ENCODE assay signal across 8 mouse cellular contexts in genomic region chr13:54055448-54055861, GRCm38 (mm10). TPM values are rescaled to one million over a fixed set of nuclear protein-coding genes. Genes with fewer than 3 reads are reported as not detected.
DNase-seq lines count a peak whose midpoint lies in the region; ATAC-seq lines count a peak whose summit lies in the region.

Gene Drd1 (minus strand): TSS chr13:54055705.

- H3K4me1 ChIP-seq in embryonic facial prominence, embryonic 12.5 days = peaks cover 7% of the 10 kb centered on the region; the same call in 1 of the 2 replicates
- H3K4me1 ChIP-seq in heart, embryonic 11.5 days (ENCODE audit: control insufficient read depth, insufficient read depth, low read length) = 0 out of 2 replicates have a peak, but pooled peaks cover 3% of the 10 kb centered on the region
- H3K4me1 ChIP-seq in liver, embryonic 11.5 days (replicated peaks; ENCODE audit: control insufficient read depth, insufficient read depth, low read length) = no peaks in the 10 kb centered on the region
- 0 out of 2 replicates have a peak, but pooled peaks cover 5% of the 10 kb centered on the region for H3K4me1 ChIP-seq in stomach, embryonic 14.5 days (ENCODE audit: control insufficient read depth, insufficient read depth, low read length)

- H3K27me3 ChIP-seq in embryonic facial prominence, embryonic 12.5 days = peaks cover 36% of the 10 kb centered on the region
- peaks cover 28% of the 10 kb centered on the region for H3K27me3 ChIP-seq in heart, embryonic 11.5 days (ENCODE audit: control insufficient read depth, insufficient read depth, low read length)
- peaks cover 36% of the 10 kb centered on the region for H3K27me3 ChIP-seq in liver, embryonic 11.5 days (replicated peaks; ENCODE audit: control insufficient read depth, insufficient read depth, low read length)
- peaks cover 20% of the 10 kb centered on the region for H3K27me3 ChIP-seq in stomach, embryonic 14.5 days (ENCODE audit: control insufficient read depth, insufficient read depth, low read length)

- H3K4me2 ChIP-seq in embryonic facial prominence, embryonic 12.5 days (replicated peaks) = peak within 1 kb of the TSS; percentile 89
- peak within 1 kb of the TSS; percentile 99 for H3K4me2 ChIP-seq in heart, embryonic 11.5 days
- peak within 1 kb of the TSS; percentile 82 for H3K4me2 ChIP-seq in liver, embryonic 11.5 days
- peak within 1 kb of the TSS; percentile 94 for H3K4me2 ChIP-seq in stomach, embryonic 14.5 days (replicated peaks; ENCODE audit: low read depth, low read length)

- no peaks in the 10 kb centered on the region for H3K36me3 ChIP-seq in embryonic facial prominence, embryonic 12.5 days
- H3K36me3 ChIP-seq in heart, embryonic 11.5 days (ENCODE audit: control insufficient read depth, insufficient read depth, low read length) = no peaks in the 10 kb centered on the region
- H3K36me3 ChIP-seq in liver, embryonic 11.5 days (ENCODE audit: control insufficient read depth, insufficient read depth, low read length) = no peaks in the 10 kb centered on the region
- H3K36me3 ChIP-seq in stomach, embryonic 14.5 days (ENCODE audit: control insufficient read depth, insufficient read depth, low read length) = no peaks in the 10 kb centered on the region

- DNase-seq in urinary bladder, adult 18-20 months (ENCODE audit: low spot score in 2 of 2) = peak; percentile 16 to 61
- DNase-seq in urinary bladder, postnatal 10 days (ENCODE audit: low spot score) = no peak
- DNase-seq in kidney, postnatal 14 days = peak; percentile 70
- peak; percentile 54 for DNase-seq in liver, embryonic 11.5 days (ENCODE audit: low spot score)
- peak; percentile 48 for DNase-seq in naive thymus-derived CD4-positive, alpha-beta T cell, adult 2 months (ENCODE audit: low read depth)

- H3K4me3 ChIP-seq in embryonic facial prominence, embryonic 12.5 days = peak within 1 kb of the TSS; percentile 42
- H3K4me3 ChIP-seq in heart, embryonic 11.5 days (ENCODE audit: low read depth, low read length) = peak within 1 kb of the TSS; percentile 56
- H3K4me3 ChIP-seq in liver, embryonic 11.5 days (ENCODE audit: low read depth, low read length) = peak within 1 kb of the TSS; percentile 49
- H3K4me3 ChIP-seq in stomach, embryonic 14.5 days (ENCODE audit: low read depth, low read length) = peak within 1 kb of the TSS; percentile 35

- no peaks in the 10 kb centered on the region for H3K9me3 ChIP-seq in embryonic facial prominence, embryonic 12.5 days
- no peaks in the 10 kb centered on the region for H3K9me3 ChIP-seq in heart, embryonic 11.5 days (replicated peaks; ENCODE audit: control insufficient read depth, low read length)
- no peaks in the 10 kb centered on the region for H3K9me3 ChIP-seq in liver, embryonic 11.5 days (ENCODE audit: control insufficient read depth, low read length)
- no peaks in the 10 kb centered on the region for H3K9me3 ChIP-seq in stomach, embryonic 14.5 days (ENCODE audit: control insufficient read depth, low read depth, low read length)

- ATAC-seq in embryonic facial prominence, embryonic 12.5 days (ENCODE audit: insufficient number of reproducible peaks, insufficient read depth, low FRiP score, low TSS enrichment) = peak; percentile 74; the same call in 1 of the 2 replicates
- ATAC-seq in heart, embryonic 11.5 days (replicated peaks; ENCODE audit: insufficient number of reproducible peaks, low FRiP score, low TSS enrichment) = no peak
- ATAC-seq in liver, embryonic 11.5 days (replicated peaks; ENCODE audit: low FRiP score) = no peak; the same call in 1 of the 2 replicates
- ATAC-seq in stomach, embryonic 14.5 days (ENCODE audit: insufficient number of reproducible peaks, insufficient read depth, low FRiP score, low read depth) = no peak; the same call in 1 of the 2 replicates

- peak within 1 kb of the TSS; percentile 30; the same call in 1 of the 2 replicates for H3K9ac ChIP-seq in embryonic facial prominence, embryonic 12.5 days
- peak within 1 kb of the TSS; percentile 54 for H3K9ac ChIP-seq in heart, embryonic 11.5 days (ENCODE audit: low read depth, low read length)
- no peak within 1 kb of the TSS for H3K9ac ChIP-seq in liver, embryonic 11.5 days (ENCODE audit: low read depth, low read length)
- H3K9ac ChIP-seq in stomach, embryonic 14.5 days (replicated peaks; ENCODE audit: low read depth, low read length) = no peak within 1 kb of the TSS

- no peak within 1 kb of the TSS for H3K27ac ChIP-seq in embryonic facial prominence, embryonic 12.5 days
- no peak within 1 kb of the TSS for H3K27ac ChIP-seq in heart, embryonic 11.5 days (ENCODE audit: low read depth, low read length)
- no peak within 1 kb of the TSS for H3K27ac ChIP-seq in liver, embryonic 11.5 days (ENCODE audit: low read depth, low read length)
- no peak within 1 kb of the TSS for H3K27ac ChIP-seq in stomach, embryonic 14.5 days (ENCODE audit: low read length)

- 0% methylated on average over 28 of the region's 31 CpGs for WGBS in embryonic facial prominence, embryonic 12.5 days
- WGBS in heart, embryonic 11.5 days (ENCODE audit: insufficient replicate concordance) = under 1% methylated on average over 31 of the region's 31 CpGs
- under 1% methylated on average over 31 of the region's 31 CpGs for WGBS in liver, embryonic 11.5 days
- WGBS in stomach, embryonic 14.5 days = under 1% methylated on average over 31 of the region's 31 CpGs

RNA-seq across cellular contexts. Expression of gene Drd1, which starts in this region (rescaled TPM):
- polyA plus RNA-seq in embryonic facial prominence, embryonic 12.5 days (2016; fragmentation: Nextera tagmentation; extraction: Ambion mirVana) = 0.20 and 0.22 TPM in 2 replicates
- polyA plus RNA-seq in heart, embryonic 11.5 days (2014; fragmentation: Nextera tagmentation; extraction: Ambion mirVana) = 0.24 TPM in 1 of 2 replicates, not detected in the other
- not detected in 2 replicates for polyA plus RNA-seq in liver, embryonic 11.5 days (2014; fragmentation: Nextera tagmentation; extraction: Ambion mirVana)
- 0.16 and 0.25 TPM in 2 replicates for polyA plus RNA-seq in stomach, embryonic 14.5 days (2014; fragmentation: Nextera tagmentation; extraction: Ambion mirVana)

Comparison
In these comparisons a context has a peak if more than half of its experiments do, and no peak if none do; other contexts are left out.
1. Peak in ATAC-seq, H3K4me3 ChIP-seq, H3K9ac ChIP-seq and H3K4me2 ChIP-seq in embryonic facial prominence, embryonic 12.5 days; RNA of the gene not detected or under 1 TPM.
2. Peak in DNase-seq, H3K4me3 ChIP-seq and H3K4me2 ChIP-seq in liver, embryonic 11.5 days; RNA of the gene not detected or under 1 TPM.